Mouse (Mus musculus) G1E-ER4 (cell line): ENCODE data around the gene Sesn2. TPM values are rescaled to one million over a fixed set of nuclear protein-coding genes. Genes with fewer than 3 reads are reported as not detected.

ENCODE experiments used
- GATA1 ChIP-seq: IDR thresholded peaks from one replicate; pipeline ENCODE4 v1.8.0; 2012; ENCODE audit warnings: low read length, inconsistent platforms
- polyA plus RNA-seq: library from polyadenylated mRNA; stranded (reverse); fragments of >175 nt; gene quantifications from 2 replicates; pipeline ENCODE4 v1.2.3, GENCODE M21; 2012

Gene Sesn2
- polyA plus RNA-seq, 1 experiment = 21.3 TPM

- no peak for TF ChIP-seq GATA1
Observed at GRCm38 (mm10) chr4:132524321-132524741, 14.0 kb upstream of the Sesn2 start.

- no peak for TF ChIP-seq GATA1
Observed at GRCm38 (mm10) chr4:132519188-132519587, 8.9 kb upstream of the Sesn2 start.

GRCm38 (mm10) chr4:132518066-132518465 is 7.8 kb upstream of the Sesn2 start:
- TF ChIP-seq GATA1 = no peak

GRCm38 (mm10) chr4:132515369-132516155 is 5.3 kb upstream of the Sesn2 start:
- TF ChIP-seq GATA1 = no peak

- no peak for TF ChIP-seq GATA1
Observed at GRCm38 (mm10) chr4:132514555-132515135, 4.3 kb upstream of the Sesn2 start.

GRCm38 (mm10) chr4:132513395-132514273 is 3.3 kb upstream of the Sesn2 start:
- TF ChIP-seq GATA1 = no peak

GRCm38 (mm10) chr4:132512080-132512479 is 1.8 kb upstream of the Sesn2 start:
- TF ChIP-seq GATA1 = no peak

- no peak for TF ChIP-seq GATA1
Observed at GRCm38 (mm10) chr4:132509621-132510296, 542 bp downstream of the Sesn2 start.

GRCm38 (mm10) chr4:132507210-132507609 is 3.1 kb downstream of the Sesn2 start:
- TF ChIP-seq GATA1 = no peak

GRCm38 (mm10) chr4:132506250-132506649 is 4.1 kb downstream of the Sesn2 start:
- TF ChIP-seq GATA1 = no peak

- no peak for TF ChIP-seq GATA1
Observed at GRCm38 (mm10) chr4:132505800-132506199, 4.5 kb downstream of the Sesn2 start.

GRCm38 (mm10) chr4:132505034-132505738 is 5.1 kb downstream of the Sesn2 start:
- no peak for TF ChIP-seq GATA1

- TF ChIP-seq GATA1 = no peak
Observed at GRCm38 (mm10) chr4:132503344-132503743, 7.0 kb downstream of the Sesn2 start.

- no peak for TF ChIP-seq GATA1
Observed at GRCm38 (mm10) chr4:132501639-132502038, 8.7 kb downstream of the Sesn2 start.

GRCm38 (mm10) chr4:132494271-132494918 is 15.9 kb downstream of the Sesn2 start:
- TF ChIP-seq GATA1 = no peak
